Mouse (Mus musculus): ENCODE measurements around the gene Rpap3. TPM values are rescaled to one million over a fixed set of nuclear protein-coding genes. Genes with fewer than 3 reads are reported as not detected.

The Rpap3 gene
- polyA plus RNA-seq, 1 experiment from 2014 or later = 32.8 TPM

- H3K9me3 ChIP-seq = no peaks in the 10 kb centered on the region
- H3K4me1 ChIP-seq (replicated peaks) = no peaks in the 10 kb centered on the region
- no peak overlapping the region for H3K27ac ChIP-seq
- no peak overlapping the region for H3K9ac ChIP-seq (replicated peaks)
- 88% methylated on average over 8 of the region's 8 CpGs for WGBS
- H3K27me3 ChIP-seq = no peaks in the 10 kb centered on the region
- ATAC-seq = no peak
- H3K4me3 ChIP-seq (replicated peaks) = no peak overlapping the region
- no peak overlapping the region for H3K4me2 ChIP-seq (replicated peaks)
- H3K36me3 ChIP-seq = no peaks in the 10 kb centered on the region
Observed at GRCm38 (mm10) chr15:97718535-97719155, 13.0 kb upstream of the Rpap3 start.

GRCm38 (mm10) chr15:97717861-97718534, 12.4 kb upstream of the Rpap3 start:
- H3K9ac ChIP-seq (replicated peaks) = no peak overlapping the region
- 0 out of 2 replicates have a peak, but pooled peaks have one; percentile 48 for ATAC-seq
- no peaks in the 10 kb centered on the region for H3K4me1 ChIP-seq (replicated peaks)

GRCm38 (mm10) chr15:97716782-97717181, 11.2 kb upstream of the Rpap3 start:
- 92% methylated on average over 11 of the region's 11 CpGs for WGBS
- H3K4me2 ChIP-seq (replicated peaks) = no peak overlapping the region
- H3K9me3 ChIP-seq = no peaks in the 10 kb centered on the region
- no peak overlapping the region for H3K4me3 ChIP-seq (replicated peaks)
- H3K4me1 ChIP-seq (replicated peaks) = no peaks in the 10 kb centered on the region
- no peak overlapping the region for H3K9ac ChIP-seq (replicated peaks)
- ATAC-seq = no peak
- no peaks in the 10 kb centered on the region for H3K27me3 ChIP-seq
- no peaks in the 10 kb centered on the region for H3K36me3 ChIP-seq
- H3K27ac ChIP-seq = no peak overlapping the region

More at GRCm38 (mm10) chr15:97717861-97718534, 12.4 kb upstream of the Rpap3 start:
- Histone ChIP-seq H3K36me3 (no peaks in the 10 kb centered on the region), H3K27ac (no peak overlapping the region), H3K4me3 (replicated peaks) (no peak overlapping the region), H3K4me2 (replicated peaks) (no peak overlapping the region), H3K9me3 (no peaks in the 10 kb centered on the region), H3K27me3 (no peaks in the 10 kb centered on the region)
- 34% methylated on average over 12 of the region's 12 CpGs for WGBS

GRCm38 (mm10) chr15:97715734-97716133, 10.1 kb upstream of the Rpap3 start:
- Histone ChIP-seq H3K9ac (replicated peaks) (no peak overlapping the region), H3K36me3 (no peaks in the 10 kb centered on the region), H3K4me2 (replicated peaks) (no peak overlapping the region), H3K4me1 (replicated peaks) (no peaks in the 10 kb centered on the region), H3K9me3 (no peaks in the 10 kb centered on the region), H3K27me3 (no peaks in the 10 kb centered on the region), H3K27ac (no peak overlapping the region), H3K4me3 (replicated peaks) (no peak overlapping the region)
- 97% methylated on average over 1 of the region's 1 CpGs for WGBS
- no peak for ATAC-seq

GRCm38 (mm10) chr15:97715083-97715482, 9.5 kb upstream of the Rpap3 start:
- Histone ChIP-seq H3K27ac (no peak overlapping the region), H3K27me3 (no peaks in the 10 kb centered on the region), H3K36me3 (no peaks in the 10 kb centered on the region), H3K9ac (replicated peaks) (no peak overlapping the region), H3K9me3 (no peaks in the 10 kb centered on the region), H3K4me1 (replicated peaks) (no peaks in the 10 kb centered on the region), H3K4me3 (replicated peaks) (no peak overlapping the region), H3K4me2 (replicated peaks) (no peak overlapping the region)
- ATAC-seq = no peak
- 89% methylated on average over 8 of the region's 8 CpGs for WGBS

- H3K36me3 ChIP-seq = no peaks in the 10 kb centered on the region
- no peak overlapping the region for H3K27ac ChIP-seq
- H3K4me1 ChIP-seq (replicated peaks) = no peaks in the 10 kb centered on the region
- no peak overlapping the region for H3K4me3 ChIP-seq (replicated peaks)
- WGBS = 72% methylated on average over 6 of the region's 6 CpGs
- 0 out of 2 replicates have a peak overlapping the region, but pooled peaks have one; percentile 6 for H3K9ac ChIP-seq (replicated peaks)
- H3K27me3 ChIP-seq = 0 out of 2 replicates have a peak, but pooled peaks cover 3% of the 10 kb centered on the region
- no peaks in the 10 kb centered on the region for H3K9me3 ChIP-seq
- H3K4me2 ChIP-seq (replicated peaks) = no peak overlapping the region
- ATAC-seq = no peak
Observed at GRCm38 (mm10) chr15:97712546-97712945, 6.9 kb upstream of the Rpap3 start.

- Histone ChIP-seq H3K27ac (no peak overlapping the region), H3K27me3 (0 out of 2 replicates have a peak, but pooled peaks cover 3% of the 10 kb centered on the region), H3K4me1 (replicated peaks) (0 out of 2 replicates have a peak, but pooled peaks cover 5% of the 10 kb centered on the region), H3K9me3 (no peaks in the 10 kb centered on the region), H3K9ac (replicated peaks) (no peak overlapping the region), H3K4me3 (replicated peaks) (no peak overlapping the region), H3K36me3 (no peaks in the 10 kb centered on the region), H3K4me2 (replicated peaks) (no peak overlapping the region)
- 70% methylated on average over 6 of the region's 6 CpGs for WGBS
- no peak for ATAC-seq
Observed at GRCm38 (mm10) chr15:97710906-97711305, 5.3 kb upstream of the Rpap3 start.

GRCm38 (mm10) chr15:97696616-97697015, 9.0 kb downstream of the Rpap3 start:
- H3K9ac ChIP-seq (replicated peaks) = no peak overlapping the region
- WGBS = 90% methylated on average over 10 of the region's 10 CpGs
- H3K36me3 ChIP-seq = peaks cover 92% of the 10 kb centered on the region
- H3K27ac ChIP-seq = no peak overlapping the region
- H3K27me3 ChIP-seq = no peaks in the 10 kb centered on the region
- no peak for ATAC-seq
- no peak overlapping the region for H3K4me3 ChIP-seq (replicated peaks)
- no peaks in the 10 kb centered on the region for H3K4me1 ChIP-seq (replicated peaks)
- no peaks in the 10 kb centered on the region for H3K9me3 ChIP-seq
- no peak overlapping the region for H3K4me2 ChIP-seq (replicated peaks)

GRCm38 (mm10) chr15:97693411-97693810, 12.2 kb downstream of the Rpap3 start:
- no peak for ATAC-seq
- Histone ChIP-seq H3K4me2 (replicated peaks) (no peak overlapping the region), H3K9me3 (no peaks in the 10 kb centered on the region), H3K36me3 (peaks cover 83% of the 10 kb centered on the region), H3K27me3 (no peaks in the 10 kb centered on the region), H3K4me1 (replicated peaks) (no peaks in the 10 kb centered on the region), H3K27ac (no peak overlapping the region), H3K4me3 (replicated peaks) (no peak overlapping the region), H3K9ac (replicated peaks) (no peak overlapping the region)
- 92% methylated on average over 5 of the region's 5 CpGs for WGBS

- no peak overlapping the region for H3K9ac ChIP-seq (replicated peaks)
- no peak overlapping the region for H3K4me3 ChIP-seq (replicated peaks)
- ATAC-seq = no peak
- peaks cover 87% of the 10 kb centered on the region for H3K36me3 ChIP-seq
- no peak overlapping the region for H3K27ac ChIP-seq
- H3K9me3 ChIP-seq = no peaks in the 10 kb centered on the region
- 96% methylated on average over 9 of the region's 9 CpGs for WGBS
- no peaks in the 10 kb centered on the region for H3K27me3 ChIP-seq
- H3K4me1 ChIP-seq (replicated peaks) = 0 out of 2 replicates have a peak, but pooled peaks cover 2% of the 10 kb centered on the region
- H3K4me2 ChIP-seq (replicated peaks) = no peak overlapping the region
Observed at GRCm38 (mm10) chr15:97684118-97684517, 21.5 kb downstream of the Rpap3 start.

- Histone ChIP-seq H3K27me3 (no peaks in the 10 kb centered on the region), H3K4me3 (replicated peaks) (no peak overlapping the region), H3K4me1 (replicated peaks) (0 out of 2 replicates have a peak, but pooled peaks cover 2% of the 10 kb centered on the region), H3K9me3 (no peaks in the 10 kb centered on the region), H3K36me3 (peaks cover 87% of the 10 kb centered on the region), H3K4me2 (replicated peaks) (no peak overlapping the region), H3K27ac (no peak overlapping the region), H3K9ac (replicated peaks) (no peak overlapping the region)
- ATAC-seq = no peak
- WGBS = 96% methylated on average over 8 of the region's 8 CpGs
Observed at GRCm38 (mm10) chr15:97682053-97682452, 23.6 kb downstream of the Rpap3 start.

- Histone ChIP-seq H3K4me1 (replicated peaks) (0 out of 2 replicates have a peak, but pooled peaks cover 2% of the 10 kb centered on the region), H3K27ac (peak overlapping the region; percentile 41), H3K4me3 (replicated peaks) (no peak overlapping the region), H3K27me3 (no peaks in the 10 kb centered on the region), H3K4me2 (replicated peaks) (peak overlapping the region; percentile 9; the same call in 1 of the 2 replicates), H3K9ac (replicated peaks) (no peak overlapping the region), H3K9me3 (no peaks in the 10 kb centered on the region), H3K36me3 (peaks cover 84% of the 10 kb centered on the region)
- WGBS = 73% methylated on average over 18 of the region's 18 CpGs
- ATAC-seq = 0 out of 2 replicates have a peak, but pooled peaks have one; percentile 27
Observed at GRCm38 (mm10) chr15:97679991-97680681, 25.5 kb downstream of the Rpap3 start.

All from midbrain, embryonic 13.5 days (tissue).